Mouse (Mus musculus): ENCODE results near the gene Anxa6.

- TF ChIP-seq CTCF (IDR thresholded peaks at IDR 0.05; ENCODE audit: borderline replicate concordance, control insufficient read depth, extremely low read depth, insufficient read depth, low read length, poor library complexity) (no peak), POLR2A (IDR thresholded peaks at IDR 0.05; ENCODE audit: control insufficient read depth, extremely low read depth, insufficient read depth, low read length, poor library complexity) (no peak)
These were observed 37.1 kb downstream of the Anxa6 start for GRCm38 (mm10) chr11:54996176-54996575.
